Mouse (Mus musculus) lung, postnatal 0 days (tissue): ENCODE results near the gene Tle3. TPM values are rescaled to one million over a fixed set of nuclear protein-coding genes. Genes with fewer than 3 reads are reported as not detected.

Experiments used
- ATAC-seq: fragments of 200-750 bp; cut with Nextera tagmentation; 2 replicates; pipeline ENCODE4 v1.8.0; 2017; ENCODE audit warnings: moderate library complexity
- DNase-seq: peaks from one replicate; pipeline ENCODE4 v3.0.0-alpha.2; 2016; ENCODE audit warnings: low spot score
- H3K27ac ChIP-seq: fragments of 300-500 bp; sonication (generic); 2 replicates; pipeline ENCODE4 v1.5.1; 2014; ENCODE audit warnings: antibody characterized with exemption, mild to moderate bottlenecking, low read length, mixed read lengths
- H3K27me3 ChIP-seq: fragments of 300-500 bp; sonication (generic); replicated peaks from 2 replicates; pipeline ENCODE4 v1.6.1; 2014; ENCODE audit warnings: low read length, mixed read lengths; ENCODE audit not compliant: insufficient read depth
- H3K36me3 ChIP-seq: fragments of 300-500 bp; sonication (generic); 2 replicates; pipeline ENCODE4 v1.6.1; 2014; ENCODE audit warnings: low read length, mixed read lengths; ENCODE audit not compliant: insufficient read depth
- H3K4me1 ChIP-seq: fragments of 300-500 bp; sonication (generic); 2 replicates; pipeline ENCODE4 v1.6.1; 2014; ENCODE audit warnings: antibody characterized with exemption, low read depth, low read length, mixed read lengths; ENCODE audit not compliant: insufficient read depth
- H3K4me2 ChIP-seq: fragments of 300-500 bp; sonication (generic); replicated peaks from 2 replicates; pipeline ENCODE4 v1.6.1; 2014; ENCODE audit warnings: low read depth, mild to moderate bottlenecking, low read length, moderate library complexity, mixed read lengths
- H3K4me3 ChIP-seq: fragments of 300-500 bp; sonication (generic); 2 replicates; pipeline ENCODE4 v1.5.1; 2014; ENCODE audit warnings: low read depth, low read length
- H3K9ac ChIP-seq: fragments of 300-500 bp; sonication (generic); replicated peaks from 2 replicates; pipeline ENCODE4 v1.6.1; 2014; ENCODE audit warnings: low read depth, mild to moderate bottlenecking
- H3K9me3 ChIP-seq: fragments of 300-500 bp; sonication (generic); 2 replicates; pipeline ENCODE4 v1.6.1; 2016; ENCODE audit warnings: low read length, mixed read lengths
- CTCF ChIP-seq: IDR thresholded peaks from 2 replicates; pipeline ENCODE4 v1.5.1; 2016; ENCODE audit warnings: antibody characterized with exemption, mild to moderate bottlenecking
- EP300 ChIP-seq: IDR thresholded peaks from 2 replicates; pipeline ENCODE4 v1.6.1; 2016; ENCODE audit warnings: antibody characterized with exemption, mild to moderate bottlenecking, control low read depth
- WGBS: fragments of 180-500 bp; shearing (Covaris S2); extraction: QIAGEN DNeasy Blood & Tissue Kit; methylation state at CpG from one replicate; pipeline ENCODE4 v1.1.7; 2014; 5-methylcytosine and 5-hydroxymethylcytosine counted together
- polyA plus RNA-seq: library from polyadenylated mRNA; unstranded; fragments of >200 nt; fragmentation: Nextera tagmentation; extraction: Ambion mirVana; gene quantifications from 2 replicates; pipeline ENCODE4 v1.2.1, GENCODE M21; 2015

Tle3 gene
- polyA plus RNA-seq, 1 experiment from 2014 or later, result 16.2 TPM

DNA sequence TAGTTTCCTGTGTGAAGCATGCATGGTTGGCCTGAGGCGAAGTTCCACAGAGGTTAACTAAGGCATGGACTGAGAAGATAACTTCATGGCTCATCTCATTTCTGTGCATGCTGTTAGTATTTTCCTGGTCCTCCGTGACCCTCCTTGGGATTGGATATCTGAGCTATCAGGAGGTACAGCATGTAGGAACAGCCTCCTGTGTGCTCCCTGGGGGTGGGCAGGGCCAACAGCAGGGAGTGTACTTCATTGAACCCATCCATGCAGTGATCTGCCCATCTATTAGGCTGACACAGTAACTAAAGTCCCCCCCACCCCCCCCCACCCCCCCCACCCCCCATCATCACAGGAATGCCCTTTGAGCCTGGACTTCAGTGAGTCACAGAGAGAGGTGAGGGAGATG is 73.0 kb downstream of the Tle3 start:
- DNase-seq (no peak), ATAC-seq (no peak)
- H3K9ac ChIP-seq, result no peak overlapping the region
- H3K27me3 ChIP-seq, result 0 out of 2 replicates have a peak, but pooled peaks cover 20% of the 10 kb centered on the region
- H3K4me1 ChIP-seq, result no peaks in the 10 kb centered on the region
- H3K9me3 ChIP-seq, result no peaks in the 10 kb centered on the region
- TF ChIP-seq EP300 (no peak), CTCF (no peak)
- H3K27ac ChIP-seq, result no peak overlapping the region
- H3K4me2 ChIP-seq, result no peak overlapping the region
- no peaks in the 10 kb centered on the region for H3K36me3 ChIP-seq
- H3K4me3 ChIP-seq, result no peak overlapping the region
- 86% methylated on average over 2 of the region's 2 CpGs for WGBS

DNA sequence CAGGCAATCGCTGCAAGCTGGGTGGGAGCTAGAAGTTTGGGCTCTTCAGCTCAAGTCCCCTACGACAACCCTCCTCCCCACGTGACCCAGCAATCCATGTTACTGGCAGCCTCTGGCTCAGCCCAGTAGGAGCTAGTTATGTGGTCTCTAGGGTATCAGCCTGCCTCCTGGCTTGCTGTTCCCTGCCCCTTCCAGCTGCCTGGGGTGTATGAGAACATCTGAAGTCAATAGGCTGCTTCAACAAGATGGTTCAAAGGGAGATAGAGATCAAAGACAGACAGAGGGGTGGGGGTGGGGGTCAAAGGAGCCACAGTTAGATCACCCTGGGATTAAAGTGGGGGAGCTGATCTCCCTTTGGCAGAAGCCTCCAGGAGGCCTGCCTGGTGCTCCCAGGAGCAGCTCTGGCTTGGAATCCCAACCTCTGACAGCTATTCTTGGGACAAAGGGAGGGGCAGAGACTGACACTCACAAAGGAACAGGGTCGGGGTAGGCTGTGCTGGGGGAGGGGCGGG is 73.6 kb downstream of the Tle3 start:
- no peaks in the 10 kb centered on the region for H3K9me3 ChIP-seq
- no peak overlapping the region for H3K9ac ChIP-seq
- 0 out of 2 replicates have a peak, but pooled peaks cover 18% of the 10 kb centered on the region for H3K27me3 ChIP-seq
- no peaks in the 10 kb centered on the region for H3K36me3 ChIP-seq
- WGBS, result 25% methylated on average over 5 of the region's 5 CpGs
- no peak overlapping the region for H3K4me3 ChIP-seq
- no peak for TF ChIP-seq EP300
- TF ChIP-seq CTCF, result no peak
- no peak overlapping the region for H3K4me2 ChIP-seq
- H3K27ac ChIP-seq, result no peak overlapping the region
- ATAC-seq, result peak; percentile 68
- H3K4me1 ChIP-seq, result no peaks in the 10 kb centered on the region
- DNase-seq, result peak; percentile 54

DNA sequence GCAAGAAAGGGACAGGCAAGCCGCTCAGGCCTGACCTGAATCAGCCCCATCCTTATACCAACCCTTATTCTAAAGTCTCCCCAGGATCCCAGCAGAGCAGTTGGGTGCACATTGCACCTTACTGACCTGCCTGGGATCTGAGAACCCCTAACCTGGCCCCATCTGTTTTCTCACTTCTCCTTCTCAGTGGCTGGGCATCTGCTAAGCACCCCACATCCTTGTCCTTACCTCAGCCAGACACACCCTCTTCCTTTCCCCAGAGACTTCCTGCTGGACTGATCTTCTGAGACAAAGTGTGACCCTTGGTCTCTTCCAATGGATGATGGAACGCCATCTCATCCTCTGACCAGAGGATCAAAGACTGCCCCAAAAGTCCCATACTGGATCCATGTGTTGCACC is 74.8 kb downstream of the Tle3 start:
- Histone ChIP-seq H3K27ac (no peak overlapping the region), H3K4me1 (no peaks in the 10 kb centered on the region), H3K4me3 (no peak overlapping the region), H3K9me3 (no peaks in the 10 kb centered on the region), H3K4me2 (no peak overlapping the region), H3K36me3 (no peaks in the 10 kb centered on the region), H3K9ac (no peak overlapping the region), H3K27me3 (0 out of 2 replicates have a peak, but pooled peaks cover 12% of the 10 kb centered on the region)
- 70% methylated on average over 2 of the region's 2 CpGs for WGBS
- ATAC-seq (no peak), DNase-seq (no peak)
- no peak for TF ChIP-seq CTCF
- no peak for TF ChIP-seq EP300

DNA sequence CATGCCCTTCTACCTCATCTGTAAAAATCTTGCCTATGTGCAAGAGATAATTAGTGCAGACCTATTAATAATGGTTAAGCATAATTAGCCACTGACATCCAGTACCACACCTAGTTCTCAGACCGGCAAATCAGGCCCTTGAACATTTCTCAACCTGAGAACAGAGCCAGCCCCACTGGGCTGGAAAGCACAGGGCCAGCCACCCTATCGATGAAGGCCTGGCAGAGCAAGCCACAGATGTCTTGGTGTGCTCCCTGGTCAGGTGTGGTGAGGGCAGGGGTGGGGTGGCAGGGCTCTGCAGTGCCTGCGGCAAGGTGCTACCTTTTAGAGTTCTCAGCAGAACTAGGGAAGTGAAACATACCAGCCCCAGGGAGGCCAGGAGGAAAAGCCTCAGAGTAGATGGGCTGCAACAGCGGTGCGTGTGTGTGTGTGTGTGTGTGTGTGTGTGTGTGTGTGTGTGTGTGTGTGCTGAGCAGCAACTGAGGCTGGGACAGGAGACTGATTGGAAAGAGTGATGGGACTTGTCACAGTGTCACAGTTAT is 77.3 kb downstream of the Tle3 start:
- Histone ChIP-seq H3K36me3 (no peaks in the 10 kb centered on the region), H3K9me3 (no peaks in the 10 kb centered on the region), H3K4me1 (no peaks in the 10 kb centered on the region), H3K9ac (no peak overlapping the region), H3K27me3 (peaks cover 12% of the 10 kb centered on the region), H3K4me3 (no peak overlapping the region), H3K27ac (no peak overlapping the region), H3K4me2 (no peak overlapping the region)
- ATAC-seq (no peak), DNase-seq (no peak)
- TF ChIP-seq CTCF (no peak), EP300 (no peak)
- WGBS, result 70% methylated on average over 5 of the region's 5 CpGs

DNA sequence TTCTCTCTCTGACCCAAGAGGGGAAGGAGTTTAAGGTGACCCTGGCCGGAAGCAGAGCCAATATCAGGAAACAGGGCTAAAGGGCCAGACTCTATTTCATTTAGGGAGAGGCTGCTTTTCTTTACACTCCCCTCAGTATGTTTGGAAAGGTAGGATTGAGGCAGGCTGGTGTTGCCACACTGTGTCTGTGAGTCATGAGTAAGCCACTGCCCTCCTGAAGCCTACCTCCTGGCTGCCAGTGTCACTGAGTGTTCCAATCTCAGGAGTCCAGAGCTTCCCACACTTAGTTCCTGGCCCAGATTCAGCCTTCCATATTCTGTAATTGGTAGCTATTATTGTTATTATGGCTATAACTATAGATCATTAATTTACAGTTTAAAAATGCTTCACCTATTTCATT is 79.9 kb downstream of the Tle3 start:
- Histone ChIP-seq H3K9ac (no peak overlapping the region), H3K27me3 (peaks cover 27% of the 10 kb centered on the region), H3K4me1 (no peaks in the 10 kb centered on the region), H3K9me3 (no peaks in the 10 kb centered on the region), H3K4me3 (no peak overlapping the region), H3K36me3 (no peaks in the 10 kb centered on the region), H3K27ac (no peak overlapping the region), H3K4me2 (no peak overlapping the region)
- DNase-seq (no peak), ATAC-seq (no peak)
- TF ChIP-seq EP300 (no peak), CTCF (no peak)
- WGBS, result 61% methylated on average over 1 of the region's 1 CpGs

DNA sequence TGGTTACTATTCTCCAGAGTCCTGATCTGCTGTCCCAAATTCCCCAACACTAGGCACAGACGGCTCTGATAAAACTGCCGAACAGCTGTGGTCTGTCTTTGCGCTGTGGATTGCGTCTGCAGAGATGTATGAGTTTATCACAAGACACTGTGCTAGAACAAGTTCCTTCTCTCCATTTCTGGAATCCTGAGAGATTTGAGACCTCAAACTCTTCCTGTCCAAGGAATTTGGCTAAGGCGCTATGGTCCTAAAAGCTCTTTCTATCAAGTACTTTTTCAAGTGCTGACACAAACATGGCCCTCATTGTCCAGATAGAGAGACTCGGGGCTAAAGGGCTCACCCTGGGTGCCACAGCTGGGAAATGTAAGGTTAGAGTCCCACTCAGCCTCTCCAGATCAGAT is 83.7 kb downstream of the Tle3 start:
- no peaks in the 10 kb centered on the region for H3K36me3 ChIP-seq
- no peaks in the 10 kb centered on the region for H3K9me3 ChIP-seq
- no peak for TF ChIP-seq CTCF
- peak; percentile 50 for TF ChIP-seq EP300
- no peak overlapping the region for H3K4me3 ChIP-seq
- ATAC-seq (peak; percentile 91), DNase-seq (peak; percentile 87)
- no peak overlapping the region for H3K27ac ChIP-seq
- WGBS, result 30% methylated on average over 6 of the region's 6 CpGs
- peaks cover 27% of the 10 kb centered on the region for H3K27me3 ChIP-seq
- H3K4me2 ChIP-seq, result no peak overlapping the region
- H3K4me1 ChIP-seq, result no peaks in the 10 kb centered on the region
- H3K9ac ChIP-seq, result no peak overlapping the region
